Mouse (Mus musculus): ENCODE measurements around the gene Casp2. TPM values are rescaled to one million over a fixed set of nuclear protein-coding genes. Genes with fewer than 3 reads are reported as not detected.
A peak's percentile ranks its signal among the peaks of the same experiment; 100 is the strongest.

Gene Casp2
- 45.9 and 47.7 TPM in 2 replicates for polyA plus RNA-seq (2015; fragmentation: Nextera tagmentation; extraction: Ambion mirVana)

GRCm38 (mm10) chr6:42264626-42265312 is at the start of gene Casp2:
TSS of gene Casp2 (plus strand) at chr6:42264985.
- peaks cover 21% of the 10 kb centered on the region for H3K4me1 ChIP-seq
- 1% methylated on average over 44 of the region's 51 CpGs for WGBS
- peaks cover 22% of the 10 kb centered on the region for H3K36me3 ChIP-seq (replicated peaks)
- H3K4me2 ChIP-seq: peak within 1 kb of the TSS; percentile 78
- H3K9ac ChIP-seq: peak within 1 kb of the TSS; percentile 80
- peak within 1 kb of the TSS; percentile 62 for H3K4me3 ChIP-seq
- H3K27me3 ChIP-seq (replicated peaks): no peaks in the 10 kb centered on the region
- H3K27ac ChIP-seq: peak within 1 kb of the TSS; percentile 91
- H3K9me3 ChIP-seq: no peaks in the 10 kb centered on the region
- peak; percentile 99 for ATAC-seq (replicated peaks)

- Histone ChIP-seq H3K9ac (no peak within 1 kb of the TSS), H3K36me3 (replicated peaks) (no peaks in the 10 kb centered on the region), H3K4me3 (no peak within 1 kb of the TSS), H3K27me3 (replicated peaks) (no peaks in the 10 kb centered on the region), H3K27ac (no peak within 1 kb of the TSS), H3K4me1 (no peaks in the 10 kb centered on the region), H3K9me3 (no peaks in the 10 kb centered on the region), H3K4me2 (no peak within 1 kb of the TSS)
- no peak for ATAC-seq (replicated peaks)
- 76% methylated on average over 2 of the region's 2 CpGs for WGBS
Observed at GRCm38 (mm10) chr6:42215028-42215427, 49.8 kb upstream of the Casp2 start, which contains the start of gene Tas2r144. TSS of gene Tas2r144 (plus strand) at chr6:42215328.

GRCm38 (mm10) chr6:42222286-42222685 is 42.5 kb upstream of the Casp2 start:
- Histone ChIP-seq H3K9me3 (no peaks in the 10 kb centered on the region), H3K9ac (no peak overlapping the region), H3K27ac (no peak overlapping the region), H3K36me3 (replicated peaks) (no peaks in the 10 kb centered on the region), H3K27me3 (replicated peaks) (no peaks in the 10 kb centered on the region), H3K4me2 (no peak overlapping the region), H3K4me1 (no peaks in the 10 kb centered on the region), H3K4me3 (no peak overlapping the region)
- ATAC-seq (replicated peaks): no peak
- WGBS: 65% methylated on average over 3 of the region's 3 CpGs

GRCm38 (mm10) chr6:42225046-42225445 is 39.7 kb upstream of the Casp2 start:
- no peaks in the 10 kb centered on the region for H3K9me3 ChIP-seq
- WGBS: 73% methylated on average over 4 of the region's 4 CpGs
- ATAC-seq (replicated peaks): no peak
- no peak overlapping the region for H3K4me3 ChIP-seq
- H3K27me3 ChIP-seq (replicated peaks): no peaks in the 10 kb centered on the region
- H3K9ac ChIP-seq: no peak overlapping the region
- no peak overlapping the region for H3K4me2 ChIP-seq
- no peaks in the 10 kb centered on the region for H3K36me3 ChIP-seq (replicated peaks)
- H3K27ac ChIP-seq: no peak overlapping the region
- H3K4me1 ChIP-seq: no peaks in the 10 kb centered on the region

GRCm38 (mm10) chr6:42227240-42228101 is 37.3 kb upstream of the Casp2 start:
- no peak overlapping the region for H3K27ac ChIP-seq
- H3K4me3 ChIP-seq: no peak overlapping the region
- no peaks in the 10 kb centered on the region for H3K4me1 ChIP-seq
- H3K36me3 ChIP-seq (replicated peaks): no peaks in the 10 kb centered on the region
- H3K4me2 ChIP-seq: no peak overlapping the region
- H3K9ac ChIP-seq: no peak overlapping the region
- whole genome bisulfite sequencing: 34% methylated on average over 17 of the region's 17 CpGs
- H3K9me3 ChIP-seq: no peaks in the 10 kb centered on the region
- 0 out of 2 replicates have a peak, but pooled peaks have one; percentile 73 for ATAC-seq (replicated peaks)
- H3K27me3 ChIP-seq (replicated peaks): no peaks in the 10 kb centered on the region

- H3K9me3 ChIP-seq: no peaks in the 10 kb centered on the region
- no peaks in the 10 kb centered on the region for H3K4me1 ChIP-seq
- WGBS: 73% methylated on average over 4 of the region's 4 CpGs
- H3K27me3 ChIP-seq (replicated peaks): no peaks in the 10 kb centered on the region
- H3K4me2 ChIP-seq: no peak overlapping the region
- H3K36me3 ChIP-seq (replicated peaks): no peaks in the 10 kb centered on the region
- no peak overlapping the region for H3K9ac ChIP-seq
- H3K27ac ChIP-seq: no peak overlapping the region
- no peak overlapping the region for H3K4me3 ChIP-seq
- ATAC-seq (replicated peaks): no peak
Observed at GRCm38 (mm10) chr6:42229610-42230009, 35.2 kb upstream of the Casp2 start.

GRCm38 (mm10) chr6:42231191-42231590 is 33.6 kb upstream of the Casp2 start:
- no peaks in the 10 kb centered on the region for H3K9me3 ChIP-seq
- H3K4me3 ChIP-seq: no peak overlapping the region
- no peaks in the 10 kb centered on the region for H3K4me1 ChIP-seq
- no peak overlapping the region for H3K27ac ChIP-seq
- WGBS: 86% methylated on average over 3 of the region's 3 CpGs
- H3K27me3 ChIP-seq (replicated peaks): no peaks in the 10 kb centered on the region
- H3K4me2 ChIP-seq: no peak overlapping the region
- no peak overlapping the region for H3K9ac ChIP-seq
- no peaks in the 10 kb centered on the region for H3K36me3 ChIP-seq (replicated peaks)
- no peak for ATAC-seq (replicated peaks)

GRCm38 (mm10) chr6:42237276-42237805 is 27.4 kb upstream of the Casp2 start:
- WGBS: 72% methylated on average over 6 of the region's 6 CpGs
- no peak overlapping the region for H3K27ac ChIP-seq
- no peaks in the 10 kb centered on the region for H3K9me3 ChIP-seq
- no peaks in the 10 kb centered on the region for H3K27me3 ChIP-seq (replicated peaks)
- H3K4me3 ChIP-seq: no peak overlapping the region
- H3K4me2 ChIP-seq: no peak overlapping the region
- H3K9ac ChIP-seq: no peak overlapping the region
- ATAC-seq (replicated peaks): no peak
- no peaks in the 10 kb centered on the region for H3K36me3 ChIP-seq (replicated peaks)
- no peaks in the 10 kb centered on the region for H3K4me1 ChIP-seq

- no peak overlapping the region for H3K4me2 ChIP-seq
- no peak for ATAC-seq (replicated peaks)
- peaks cover 6% of the 10 kb centered on the region for H3K4me1 ChIP-seq
- WGBS: 83% methylated on average over 6 of the region's 6 CpGs
- H3K9ac ChIP-seq: no peak overlapping the region
- H3K27me3 ChIP-seq (replicated peaks): 0 out of 2 replicates have a peak, but pooled peaks cover 2% of the 10 kb centered on the region
- H3K9me3 ChIP-seq: no peaks in the 10 kb centered on the region
- H3K36me3 ChIP-seq (replicated peaks): no peaks in the 10 kb centered on the region
- H3K27ac ChIP-seq: no peak overlapping the region
- H3K4me3 ChIP-seq: no peak overlapping the region
Observed at GRCm38 (mm10) chr6:42241311-42242045, 23.3 kb upstream of the Casp2 start.

GRCm38 (mm10) chr6:42245711-42246353 is 19.0 kb upstream of the Casp2 start, which contains the start of gene Gstk1:
TSS of gene Gstk1 (plus strand) at chr6:42245935.
- peak within 1 kb of the TSS; percentile 83 for H3K4me2 ChIP-seq
- peak; percentile 100 for ATAC-seq (replicated peaks)
- H3K27ac ChIP-seq: no peak within 1 kb of the TSS
- peak within 1 kb of the TSS; percentile 47 for H3K4me3 ChIP-seq
- 3% methylated on average over 28 of the region's 28 CpGs for WGBS
- H3K4me1 ChIP-seq: peaks cover 6% of the 10 kb centered on the region
- peak within 1 kb of the TSS; percentile 42 for H3K9ac ChIP-seq
- H3K9me3 ChIP-seq: no peaks in the 10 kb centered on the region
- 0 out of 2 replicates have a peak, but pooled peaks cover 6% of the 10 kb centered on the region for H3K27me3 ChIP-seq (replicated peaks)
- no peaks in the 10 kb centered on the region for H3K36me3 ChIP-seq (replicated peaks)

GRCm38 (mm10) chr6:42247173-42247572 is 17.6 kb upstream of the Casp2 start:
- H3K27me3 ChIP-seq (replicated peaks): 0 out of 2 replicates have a peak, but pooled peaks cover 6% of the 10 kb centered on the region
- ATAC-seq (replicated peaks): peak; percentile 12; the same call in 1 of the 2 replicates
- no peaks in the 10 kb centered on the region for H3K36me3 ChIP-seq (replicated peaks)
- H3K9me3 ChIP-seq: no peaks in the 10 kb centered on the region
- peak overlapping the region; percentile 26 for H3K4me2 ChIP-seq
- no peak overlapping the region for H3K9ac ChIP-seq
- H3K4me1 ChIP-seq: peaks cover 6% of the 10 kb centered on the region
- WGBS: 12% methylated on average over 8 of the region's 8 CpGs
- H3K4me3 ChIP-seq: peak overlapping the region; percentile 17
- no peak overlapping the region for H3K27ac ChIP-seq
